Mouse (Mus musculus) liver, embryonic 14.5 days (tissue): ENCODE data around the gene Ntsr1. TPM values are rescaled to one million over a fixed set of nuclear protein-coding genes. Genes with fewer than 3 reads are reported as not detected.

Source experiments
- ATAC-seq: fragments of 200-750 bp; cut with Nextera tagmentation; 2 replicates; pipeline ENCODE4 v1.8.0; 2017; ENCODE audit warnings: moderate number of reproducible peaks, mild to moderate bottlenecking, moderate library complexity; ENCODE audit not compliant: insufficient read depth
- DNase-seq, 3 experiments: peaks; one replicate each; pipeline ENCODE4 v3.0.0-alpha.2; 2012 to 2013; ENCODE audit warnings: low read depth in 3 of 3, low spot score in 3 of 3
- H3K27ac ChIP-seq: fragments of 300-500 bp; sonication (generic); 2 replicates; pipeline ENCODE4 v1.5.1; 2014; ENCODE audit warnings: moderate library complexity, mild to moderate bottlenecking, control low read depth, inconsistent platforms
- H3K27me3 ChIP-seq: fragments of 300-500 bp; sonication (generic); 2 replicates; pipeline ENCODE4 v1.6.1; 2014; ENCODE audit warnings: mild to moderate bottlenecking, low read length, moderate library complexity; ENCODE audit not compliant: control insufficient read depth, insufficient read depth
- H3K36me3 ChIP-seq: fragments of 300-500 bp; sonication (generic); replicated peaks from 2 replicates; pipeline ENCODE4 v1.6.1; 2014; ENCODE audit warnings: low read depth; ENCODE audit not compliant: control insufficient read depth, insufficient read depth
- H3K4me1 ChIP-seq, 2 experiments: fragments of 200-500 bp in 1 of 2; fragments of 300-500 bp in 1 of 2; sonication (generic) in 1 of 2; replicated peaks; 2 replicates each; pipeline ENCODE4 v1.6.1; 2012 to 2014; ENCODE audit warnings: antibody characterized with exemption in 1 of 2, inconsistent platforms in 1 of 2, low read length in 1 of 2; ENCODE audit not compliant: control insufficient read depth in 2 of 2, insufficient read depth in 2 of 2
- H3K4me2 ChIP-seq: fragments of 300-500 bp; sonication (generic); 2 replicates; pipeline ENCODE4 v1.6.1; 2014; ENCODE audit warnings: low read depth, mild to moderate bottlenecking, control low read depth, moderate library complexity
- H3K4me3 ChIP-seq, 2 experiments: fragments of 200-500 bp in 1 of 2; fragments of 300-500 bp in 1 of 2; sonication (generic) in 1 of 2; 2 replicates each; pipeline ENCODE4 v1.5.1; 2012 to 2014; ENCODE audit warnings: low read depth in 2 of 2, low read length in 2 of 2, mild to moderate bottlenecking in 2 of 2, control low read depth in 1 of 2, inconsistent platforms in 1 of 2, moderate library complexity in 1 of 2; ENCODE audit not compliant: insufficient read depth in 1 of 2
- H3K9ac ChIP-seq: fragments of 300-500 bp; sonication (generic); replicated peaks from 2 replicates; pipeline ENCODE4 v1.6.1; 2014; ENCODE audit warnings: mild to moderate bottlenecking, control low read depth, moderate library complexity
- H3K9me3 ChIP-seq: fragments of 300-500 bp; sonication (generic); 2 replicates; pipeline ENCODE4 v1.6.1; 2016; ENCODE audit warnings: low read length, mixed read lengths; ENCODE audit not compliant: control insufficient read depth
- CTCF ChIP-seq: IDR thresholded peaks from 2 replicates; pipeline ENCODE4 v1.5.1; 2016; ENCODE audit warnings: antibody characterized with exemption, low read depth, control low read depth
- EP300 ChIP-seq: IDR thresholded peaks from 2 replicates; pipeline ENCODE4 v1.6.1; 2016; ENCODE audit warnings: antibody characterized with exemption, low read depth
- WGBS: fragments of 180-500 bp; shearing (Covaris S2); extraction: QIAGEN DNeasy Blood & Tissue Kit; methylation state at CpG from one replicate; pipeline ENCODE4 v1.1.7; 2014; ENCODE audit not compliant: insufficient replicate concordance; 5-methylcytosine and 5-hydroxymethylcytosine counted together
- polyA plus RNA-seq, 2 experiments: library from polyadenylated mRNA; depleted of rRNA in 1 of 2; stranded (reverse) in 1 of 2; unstranded in 1 of 2; fragments of >200 nt; fragmentation: Nextera tagmentation in 1 of 2; extraction: Ambion mirVana in 1 of 2; gene quantifications; 2 replicates each; pipeline versions ENCODE4 v1.2.1 to v1.2.3; 2012 to 2014

Gene Ntsr1
- polyA plus RNA-seq, 2 experiments = 0.04 TPM; not detected in 1

DNA sequence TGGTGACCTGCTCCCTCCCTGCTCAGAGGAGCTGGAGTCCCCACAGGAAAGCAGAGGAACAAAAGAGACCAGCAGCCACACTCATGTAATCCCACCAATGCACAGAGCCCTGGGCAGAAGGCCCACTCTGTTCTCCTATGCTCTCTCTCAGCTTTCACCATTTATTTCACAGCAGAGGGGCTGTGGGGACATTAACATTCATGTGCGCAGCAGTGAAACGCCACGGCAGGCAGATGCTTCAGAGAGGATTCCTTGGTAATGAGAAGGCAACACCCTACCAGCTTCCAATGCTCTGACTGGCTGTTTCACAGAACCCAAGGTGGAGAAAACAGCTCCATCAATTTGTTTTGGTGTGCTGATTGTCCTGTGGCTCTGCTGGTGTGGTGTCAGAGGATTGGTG lies 14.5 kb upstream of the Ntsr1 start:
- Histone ChIP-seq H3K36me3 (no peaks in the 10 kb centered on the region), H3K4me3 (no peak overlapping the region), H3K4me2 (no peak overlapping the region), H3K27me3 (peaks cover 2% of the 10 kb centered on the region; the same call in 1 of the 2 replicates), H3K9me3 (no peaks in the 10 kb centered on the region), H3K4me1 (no peaks in the 10 kb centered on the region), H3K27ac (no peak overlapping the region), H3K9ac (no peak overlapping the region)
- no peak for TF ChIP-seq EP300
- TF ChIP-seq CTCF = no peak
- ATAC-seq = no peak
- DNase-seq = no peak
- 77% methylated on average over 3 of the region's 3 CpGs for WGBS

DNA sequence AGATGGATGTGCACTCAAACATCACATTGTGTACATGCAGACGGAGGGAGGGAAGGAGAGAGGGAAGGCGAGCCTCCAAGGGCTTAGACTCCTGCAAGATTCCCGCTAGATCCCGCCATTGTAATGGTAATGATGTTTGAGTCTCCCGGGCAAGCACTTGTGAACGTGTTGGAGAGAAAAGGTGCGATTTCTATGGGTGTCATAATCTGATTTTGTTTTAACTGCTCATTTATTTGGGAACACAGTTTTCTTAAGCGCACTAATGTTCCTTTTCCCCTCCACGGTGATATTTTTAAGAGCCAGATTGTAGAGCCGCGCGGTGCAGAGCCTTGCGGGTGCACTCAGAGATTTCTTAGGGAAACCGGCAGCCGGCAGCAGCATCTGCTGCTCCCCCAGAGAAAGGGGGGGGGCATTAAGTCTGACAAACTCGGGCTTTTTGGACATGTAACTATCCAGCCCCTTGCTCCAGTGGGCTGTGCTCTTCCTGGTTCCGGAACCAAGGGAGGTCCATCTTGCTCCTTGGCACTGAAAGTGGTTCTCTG lies 11.5 kb upstream of the Ntsr1 start:
- Histone ChIP-seq H3K9me3 (no peaks in the 10 kb centered on the region), H3K4me1 (no peaks in the 10 kb centered on the region), H3K9ac (no peak overlapping the region), H3K36me3 (no peaks in the 10 kb centered on the region), H3K27ac (no peak overlapping the region), H3K27me3 (peaks cover 2% of the 10 kb centered on the region; the same call in 1 of the 2 replicates), H3K4me2 (no peak overlapping the region), H3K4me3 (no peak overlapping the region)
- DNase-seq = no peak
- TF ChIP-seq CTCF (no peak), EP300 (no peak)
- WGBS = 17% methylated on average over 17 of the region's 17 CpGs
- no peak for ATAC-seq

DNA sequence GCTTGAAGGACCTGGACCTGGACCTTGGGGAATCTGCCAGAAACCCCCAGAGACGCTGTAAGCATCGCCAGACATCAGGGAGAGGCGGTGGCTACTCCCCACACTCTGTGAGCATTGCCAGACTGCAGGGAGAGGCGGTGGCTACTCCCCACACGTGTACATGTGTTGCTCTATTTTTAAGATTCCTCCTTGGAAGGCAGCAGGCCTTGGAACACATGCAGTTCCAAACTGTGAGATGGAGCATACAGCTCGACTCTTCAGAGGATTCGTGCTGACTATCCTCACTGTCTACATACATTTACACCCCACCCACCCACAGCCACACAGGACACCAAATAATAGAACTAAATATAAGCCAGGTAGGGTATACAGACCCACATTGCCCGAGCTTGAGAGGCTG lies 3.9 kb upstream of the Ntsr1 start:
- Histone ChIP-seq H3K4me2 (no peak overlapping the region), H3K9me3 (no peaks in the 10 kb centered on the region), H3K36me3 (no peaks in the 10 kb centered on the region), H3K4me3 (no peak overlapping the region), H3K27me3 (peaks cover 16% of the 10 kb centered on the region), H3K27ac (no peak overlapping the region), H3K9ac (no peak overlapping the region), H3K4me1 (no peaks in the 10 kb centered on the region)
- WGBS = 46% methylated on average over 8 of the region's 8 CpGs
- TF ChIP-seq EP300 = no peak
- TF ChIP-seq CTCF = no peak
- ATAC-seq = no peak
- DNase-seq = no peak

- no peaks in the 10 kb centered on the region for H3K9me3 ChIP-seq
- ATAC-seq (no peak), DNase-seq (no peak)
- H3K4me2 ChIP-seq = no peak overlapping the region
- no peak overlapping the region for H3K4me3 ChIP-seq
- 27% methylated on average over 13 of the region's 13 CpGs for WGBS
- TF ChIP-seq EP300 = no peak
- no peak for TF ChIP-seq CTCF
- H3K9ac ChIP-seq = no peak overlapping the region
- no peak overlapping the region for H3K27ac ChIP-seq
- H3K36me3 ChIP-seq = no peaks in the 10 kb centered on the region
- peaks cover 16% of the 10 kb centered on the region for H3K27me3 ChIP-seq
- H3K4me1 ChIP-seq = no peaks in the 10 kb centered on the region
Observed at GRCm38 (mm10) chr2:180500726-180501125, 950 bp downstream of the Ntsr1 start.

GRCm38 (mm10) chr2:180501217-180501967 lies 1.6 kb downstream of the Ntsr1 start:
- WGBS = 31% methylated on average over 9 of the region's 9 CpGs
- H3K27me3 ChIP-seq = peaks cover 16% of the 10 kb centered on the region
- DNase-seq (no peak), ATAC-seq (no peak)
- H3K36me3 ChIP-seq = no peaks in the 10 kb centered on the region
- H3K4me1 ChIP-seq = no peaks in the 10 kb centered on the region
- no peak overlapping the region for H3K4me2 ChIP-seq
- no peak overlapping the region for H3K27ac ChIP-seq
- no peak overlapping the region for H3K4me3 ChIP-seq
- no peak for TF ChIP-seq CTCF
- TF ChIP-seq EP300 = no peak
- no peak overlapping the region for H3K9ac ChIP-seq
- no peaks in the 10 kb centered on the region for H3K9me3 ChIP-seq
